Mouse (Mus musculus) hindbrain, postnatal 0 days (tissue): Measurements from ENCODE around the gene Osbpl9. TPM values are rescaled to one million over a fixed set of nuclear protein-coding genes. Genes with fewer than 3 reads are reported as not detected.

Source experiments
- ATAC-seq: fragments of 200-750 bp; cut with Nextera tagmentation; 2 replicates; pipeline ENCODE4 v1.8.0; 2017; ENCODE audit warnings: mild to moderate bottlenecking, moderate TSS enrichment, moderate library complexity
- DNase-seq: peaks from one replicate; pipeline ENCODE4 v3.0.0-alpha.2; 2015; ENCODE audit warnings: low spot score
- H3K27ac ChIP-seq: fragments of 300-500 bp; sonication (generic); 2 replicates; pipeline ENCODE4 v1.5.1; 2014; ENCODE audit warnings: mild to moderate bottlenecking
- H3K27me3 ChIP-seq: fragments of 300-500 bp; sonication (generic); 2 replicates; pipeline ENCODE4 v1.6.1; 2014; ENCODE audit warnings: low read length, mixed read lengths; ENCODE audit not compliant: insufficient read depth
- H3K36me3 ChIP-seq: fragments of 300-500 bp; sonication (generic); 2 replicates; pipeline ENCODE4 v1.6.1; 2014; ENCODE audit warnings: low read length, mixed read lengths; ENCODE audit not compliant: insufficient read depth
- H3K4me1 ChIP-seq: fragments of 300-500 bp; sonication (generic); 2 replicates; pipeline ENCODE4 v1.6.1; 2014; ENCODE audit warnings: antibody characterized with exemption, low read length, mixed read lengths; ENCODE audit not compliant: insufficient read depth
- H3K4me2 ChIP-seq: fragments of 300-500 bp; sonication (generic); 2 replicates; pipeline ENCODE4 v1.6.1; 2014; ENCODE audit warnings: low read depth, mild to moderate bottlenecking, low read length, moderate library complexity, mixed read lengths
- H3K4me3 ChIP-seq: fragments of 300-500 bp; sonication (generic); 2 replicates; pipeline ENCODE4 v1.5.1; 2014; ENCODE audit warnings: low read length
- H3K9ac ChIP-seq: fragments of 300-500 bp; sonication (generic); replicated peaks from 2 replicates; pipeline ENCODE4 v1.6.1; 2014; ENCODE audit warnings: mild to moderate bottlenecking, low read length, moderate library complexity, mixed read lengths
- H3K9me3 ChIP-seq: fragments of 300-500 bp; sonication (generic); 2 replicates; pipeline ENCODE4 v1.6.1; 2016; ENCODE audit warnings: low read length, mixed read lengths
- CTCF ChIP-seq: IDR thresholded peaks from 2 replicates; pipeline ENCODE4 v1.5.1; 2016; ENCODE audit warnings: antibody characterized with exemption, control low read depth, low read depth
- WGBS: fragments of 180-500 bp; shearing (Covaris S2); extraction: QIAGEN DNeasy Blood & Tissue Kit; methylation state at CpG from one replicate; pipeline ENCODE4 v1.1.7; 2014; 5-methylcytosine and 5-hydroxymethylcytosine counted together
- polyA plus RNA-seq: library from polyadenylated mRNA; unstranded; fragments of >200 nt; fragmentation: Nextera tagmentation; extraction: Ambion mirVana; gene quantifications from 2 replicates; pipeline ENCODE4 v1.2.1, GENCODE M21; 2015
- total RNA-seq: library from RNA; depleted of rRNA; stranded (reverse); fragments of >200 nt; gene quantifications from 2 replicates; pipeline ENCODE4 v1.2.3, GENCODE M21; 2014

Gene Osbpl9
- total and polyA plus RNA-seq, 2 experiments from 2014 or later, result 59.0 to 59.3 TPM

GRCm38 (mm10) chr4:109078941-109079340 is 123.1 kb downstream of the Osbpl9 start:
- Histone ChIP-seq H3K27me3 (no peaks in the 10 kb centered on the region), H3K4me2 (no peak overlapping the region), H3K36me3 (peaks cover 17% of the 10 kb centered on the region; the same call in 1 of the 2 replicates), H3K27ac (no peak overlapping the region), H3K4me1 (no peaks in the 10 kb centered on the region), H3K4me3 (no peak overlapping the region), H3K9ac (no peak overlapping the region), H3K9me3 (no peaks in the 10 kb centered on the region)
- DNase-seq (no peak), ATAC-seq (no peak)
- WGBS, result 94% methylated on average over 7 of the region's 7 CpGs
- no peak for TF ChIP-seq CTCF

- WGBS, result 75% methylated on average over 3 of the region's 3 CpGs
- no peak for TF ChIP-seq CTCF
- Histone ChIP-seq H3K4me1 (no peaks in the 10 kb centered on the region), H3K9me3 (no peaks in the 10 kb centered on the region), H3K4me2 (no peak overlapping the region), H3K9ac (no peak overlapping the region), H3K36me3 (peaks cover 12% of the 10 kb centered on the region; the same call in 1 of the 2 replicates), H3K27ac (no peak overlapping the region), H3K27me3 (no peaks in the 10 kb centered on the region), H3K4me3 (no peak overlapping the region)
- DNase-seq (no peak), ATAC-seq (no peak)
These were observed 128.8 kb downstream of the Osbpl9 start for GRCm38 (mm10) chr4:109073296-109073695.

GRCm38 (mm10) chr4:109072891-109073290 is 129.2 kb downstream of the Osbpl9 start:
- Histone ChIP-seq H3K27me3 (no peaks in the 10 kb centered on the region), H3K4me1 (no peaks in the 10 kb centered on the region), H3K9me3 (no peaks in the 10 kb centered on the region), H3K9ac (no peak overlapping the region), H3K4me2 (no peak overlapping the region), H3K4me3 (no peak overlapping the region), H3K36me3 (peaks cover 12% of the 10 kb centered on the region; the same call in 1 of the 2 replicates), H3K27ac (no peak overlapping the region)
- TF ChIP-seq CTCF, result no peak
- no peak for ATAC-seq
- DNase-seq, result no peak
- 93% methylated on average over 6 of the region's 6 CpGs for WGBS

GRCm38 (mm10) chr4:109065714-109066113 is 136.4 kb downstream of the Osbpl9 start:
- ATAC-seq (no peak), DNase-seq (no peak)
- H3K27ac ChIP-seq, result no peak overlapping the region
- no peaks in the 10 kb centered on the region for H3K27me3 ChIP-seq
- H3K9ac ChIP-seq, result no peak overlapping the region
- H3K36me3 ChIP-seq, result peaks cover 59% of the 10 kb centered on the region
- no peak overlapping the region for H3K4me3 ChIP-seq
- no peak overlapping the region for H3K4me2 ChIP-seq
- no peaks in the 10 kb centered on the region for H3K9me3 ChIP-seq
- no peak for TF ChIP-seq CTCF
- 96% methylated on average over 5 of the region's 5 CpGs for WGBS
- no peaks in the 10 kb centered on the region for H3K4me1 ChIP-seq

GRCm38 (mm10) chr4:109064941-109065340 is 137.1 kb downstream of the Osbpl9 start:
- Histone ChIP-seq H3K9ac (no peak overlapping the region), H3K36me3 (peaks cover 61% of the 10 kb centered on the region), H3K27me3 (no peaks in the 10 kb centered on the region), H3K4me3 (no peak overlapping the region), H3K9me3 (no peaks in the 10 kb centered on the region), H3K27ac (no peak overlapping the region), H3K4me1 (no peaks in the 10 kb centered on the region), H3K4me2 (no peak overlapping the region)
- ATAC-seq (no peak), DNase-seq (no peak)
- 86% methylated on average over 6 of the region's 6 CpGs for WGBS
- no peak for TF ChIP-seq CTCF

GRCm38 (mm10) chr4:109059255-109059821 is 142.7 kb downstream of the Osbpl9 start:
- Histone ChIP-seq H3K4me2 (no peak overlapping the region), H3K4me1 (no peaks in the 10 kb centered on the region), H3K27me3 (no peaks in the 10 kb centered on the region), H3K36me3 (peaks cover 73% of the 10 kb centered on the region), H3K27ac (no peak overlapping the region), H3K4me3 (no peak overlapping the region), H3K9me3 (no peaks in the 10 kb centered on the region), H3K9ac (no peak overlapping the region)
- no peak for ATAC-seq
- DNase-seq, result no peak
- no peak for TF ChIP-seq CTCF
- 85% methylated on average over 4 of the region's 4 CpGs for WGBS

GRCm38 (mm10) chr4:109057640-109058039 is 144.4 kb downstream of the Osbpl9 start:
- no peak for TF ChIP-seq CTCF
- no peak for ATAC-seq
- Histone ChIP-seq H3K4me2 (no peak overlapping the region), H3K4me1 (no peaks in the 10 kb centered on the region), H3K27ac (no peak overlapping the region), H3K9ac (no peak overlapping the region), H3K36me3 (peaks cover 74% of the 10 kb centered on the region), H3K4me3 (no peak overlapping the region), H3K27me3 (no peaks in the 10 kb centered on the region), H3K9me3 (no peaks in the 10 kb centered on the region)
- 94% methylated on average over 8 of the region's 8 CpGs for WGBS
- no peak for DNase-seq
